Mouse (Mus musculus) neural tube, embryonic 13.5 days (tissue): Measurements from ENCODE around the gene Irs1. TPM values are rescaled to one million over a fixed set of nuclear protein-coding genes. Genes with fewer than 3 reads are reported as not detected.

Experiments
- ATAC-seq: fragments of 200-750 bp; cut with Nextera tagmentation; 2 replicates; pipeline ENCODE4 v1.8.0; 2017; ENCODE audit warnings: low read depth, mild to moderate bottlenecking, moderate TSS enrichment, moderate library complexity
- H3K27ac ChIP-seq: fragments of 300-500 bp; sonication (generic); replicated peaks from 2 replicates; pipeline ENCODE4 v1.5.1; 2015; ENCODE audit warnings: moderate library complexity, mild to moderate bottlenecking, inconsistent platforms
- H3K27me3 ChIP-seq: fragments of 300-500 bp; sonication (generic); 2 replicates; pipeline ENCODE4 v1.6.1; 2015; ENCODE audit warnings: mild to moderate bottlenecking, inconsistent platforms
- H3K36me3 ChIP-seq: fragments of 300-500 bp; sonication (generic); 2 replicates; pipeline ENCODE4 v1.6.1; 2015; ENCODE audit warnings: mild to moderate bottlenecking, inconsistent platforms
- H3K4me1 ChIP-seq: fragments of 300-500 bp; sonication (generic); replicated peaks from 2 replicates; pipeline ENCODE4 v1.6.1; 2015; ENCODE audit warnings: inconsistent platforms
- H3K4me2 ChIP-seq: fragments of 300-500 bp; sonication (generic); 2 replicates; pipeline ENCODE4 v1.6.1; 2015; ENCODE audit warnings: inconsistent platforms, mild to moderate bottlenecking, moderate library complexity
- H3K4me3 ChIP-seq: fragments of 300-500 bp; sonication (generic); 2 replicates; pipeline ENCODE4 v1.5.1; 2015; ENCODE audit warnings: mild to moderate bottlenecking, inconsistent platforms
- H3K9ac ChIP-seq: fragments of 300-500 bp; sonication (generic); 2 replicates; pipeline ENCODE4 v1.6.1; 2015; ENCODE audit warnings: moderate library complexity, mild to moderate bottlenecking, inconsistent platforms
- H3K9me3 ChIP-seq: fragments of 300-500 bp; sonication (generic); 2 replicates; pipeline ENCODE4 v1.6.1; 2016; ENCODE audit warnings: inconsistent platforms
- WGBS: fragments of 180-500 bp; shearing (Covaris S2); methylation state at CpG from one replicate; pipeline ENCODE4 v1.1.7; 2015; 5-methylcytosine and 5-hydroxymethylcytosine counted together
- polyA plus RNA-seq: library from polyadenylated mRNA; unstranded; fragments of >200 nt; fragmentation: Nextera tagmentation; extraction: Ambion mirVana; gene quantifications from 2 replicates; pipeline ENCODE4 v1.2.1, GENCODE M21; 2015

Irs1 gene
- polyA plus RNA-seq, 1 experiment from 2014 or later: 7.1 TPM

GRCm38 (mm10) chr1:82287776-82288325 is 3.4 kb downstream of the Irs1 start:
- peak overlapping the region; percentile 85 for H3K4me2 ChIP-seq
- peaks cover 73% of the 10 kb centered on the region for H3K4me1 ChIP-seq
- no peaks in the 10 kb centered on the region for H3K27me3 ChIP-seq
- H3K27ac ChIP-seq: peak overlapping the region; percentile 64; the same call in 1 of the 2 replicates
- H3K4me3 ChIP-seq: peak overlapping the region; percentile 69
- H3K36me3 ChIP-seq: peaks cover 15% of the 10 kb centered on the region
- 85% methylated on average over 16 of the region's 16 CpGs for WGBS
- H3K9ac ChIP-seq: peak overlapping the region; percentile 76
- ATAC-seq: no peak
- no peaks in the 10 kb centered on the region for H3K9me3 ChIP-seq

- peak overlapping the region; percentile 85 for H3K4me2 ChIP-seq
- H3K27me3 ChIP-seq: no peaks in the 10 kb centered on the region
- peaks cover 74% of the 10 kb centered on the region for H3K4me1 ChIP-seq
- no peaks in the 10 kb centered on the region for H3K9me3 ChIP-seq
- H3K27ac ChIP-seq: peak overlapping the region; percentile 64
- no peak for ATAC-seq
- WGBS: 58% methylated on average over 22 of the region's 22 CpGs
- peak overlapping the region; percentile 76 for H3K9ac ChIP-seq
- H3K36me3 ChIP-seq: peaks cover 15% of the 10 kb centered on the region
- H3K4me3 ChIP-seq: peak overlapping the region; percentile 69
These were observed 4.0 kb downstream of the Irs1 start for GRCm38 (mm10) chr1:82287052-82287775.

- ATAC-seq: no peak
- H3K27me3 ChIP-seq: no peaks in the 10 kb centered on the region
- no peaks in the 10 kb centered on the region for H3K9me3 ChIP-seq
- H3K9ac ChIP-seq: peak overlapping the region; percentile 76
- H3K4me3 ChIP-seq: peak overlapping the region; percentile 69
- H3K36me3 ChIP-seq: peaks cover 15% of the 10 kb centered on the region
- H3K4me1 ChIP-seq: peaks cover 76% of the 10 kb centered on the region
- 12% methylated on average over 15 of the region's 15 CpGs for WGBS
- peak overlapping the region; percentile 64 for H3K27ac ChIP-seq
- H3K4me2 ChIP-seq: peak overlapping the region; percentile 85
These were observed 4.8 kb downstream of the Irs1 start for GRCm38 (mm10) chr1:82286190-82287051.

DNA sequence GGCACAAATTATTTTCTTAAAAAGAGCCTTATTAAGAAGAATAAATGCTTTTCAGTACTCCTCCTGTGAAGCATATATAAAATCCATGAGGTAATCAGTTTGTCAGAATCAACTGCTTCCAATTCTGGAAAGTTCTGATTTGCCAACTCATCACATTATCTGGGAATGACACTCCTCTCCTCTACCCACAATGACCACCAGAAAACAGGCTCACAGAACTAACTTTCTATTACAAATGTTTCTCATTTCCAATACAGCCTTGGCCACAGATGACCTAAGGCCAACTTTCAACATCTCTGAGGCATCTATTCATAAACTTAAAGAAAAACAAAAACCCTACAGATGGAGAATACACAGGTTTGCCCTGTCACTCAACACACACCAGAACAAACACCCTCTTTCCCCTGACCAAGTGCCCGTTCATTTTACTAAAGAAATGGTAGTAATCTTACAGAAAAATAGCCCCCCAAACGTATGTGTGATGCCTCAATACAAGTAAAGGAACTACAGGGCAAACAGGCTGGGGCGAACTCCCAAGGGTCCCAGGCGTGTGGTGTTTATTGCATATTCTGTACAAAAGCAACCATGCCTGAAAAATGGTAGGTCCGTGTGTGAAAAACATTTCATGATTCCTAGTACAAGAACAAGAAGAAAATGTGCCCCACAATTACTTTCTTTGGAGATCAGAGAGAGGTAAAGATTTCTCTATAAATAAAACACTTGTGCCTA is 5.6 kb downstream of the Irs1 start:
- Histone ChIP-seq H3K9ac (peak overlapping the region; percentile 76), H3K9me3 (no peaks in the 10 kb centered on the region), H3K27me3 (no peaks in the 10 kb centered on the region), H3K4me1 (peaks cover 77% of the 10 kb centered on the region), H3K36me3 (peaks cover 15% of the 10 kb centered on the region), H3K27ac (peak overlapping the region; percentile 64), H3K4me2 (peak overlapping the region; percentile 85), H3K4me3 (peak overlapping the region; percentile 69)
- no peak for ATAC-seq
- 6% methylated on average over 5 of the region's 5 CpGs for WGBS

DNA sequence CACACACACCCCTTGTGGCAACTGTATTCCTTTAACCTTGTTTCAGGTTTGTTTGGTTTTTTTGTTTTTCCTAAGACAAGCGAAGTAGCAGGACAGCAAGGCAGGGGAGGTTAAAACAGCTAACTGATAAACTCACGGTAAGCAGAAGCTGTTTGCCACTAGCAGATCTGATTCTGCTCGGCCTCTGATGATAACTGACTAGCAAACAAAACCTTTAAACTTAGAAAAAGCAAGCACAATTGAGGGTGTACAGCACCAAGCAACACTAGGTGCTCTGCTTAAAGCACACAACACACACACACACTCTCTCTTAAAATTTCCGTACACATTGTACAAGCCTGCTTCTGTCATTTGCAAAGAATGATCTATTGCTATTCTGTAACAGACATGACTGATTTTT is 6.8 kb downstream of the Irs1 start:
- WGBS: 19% methylated on average over 4 of the region's 4 CpGs
- Histone ChIP-seq H3K4me1 (peaks cover 71% of the 10 kb centered on the region), H3K27me3 (no peaks in the 10 kb centered on the region), H3K4me2 (peak overlapping the region; percentile 85), H3K27ac (peak overlapping the region; percentile 95), H3K9ac (peak overlapping the region; percentile 76), H3K36me3 (peaks cover 15% of the 10 kb centered on the region), H3K4me3 (peak overlapping the region; percentile 69), H3K9me3 (no peaks in the 10 kb centered on the region)
- no peak for ATAC-seq

GRCm38 (mm10) chr1:82283901-82284301 is 7.3 kb downstream of the Irs1 start:
- Histone ChIP-seq H3K4me2 (peak overlapping the region; percentile 85), H3K27ac (peak overlapping the region; percentile 95), H3K4me3 (peak overlapping the region; percentile 69), H3K27me3 (no peaks in the 10 kb centered on the region), H3K36me3 (peaks cover 15% of the 10 kb centered on the region), H3K9me3 (no peaks in the 10 kb centered on the region), H3K9ac (peak overlapping the region; percentile 76), H3K4me1 (peaks cover 66% of the 10 kb centered on the region)
- 0% methylated on average over 1 of the region's 1 CpGs for WGBS
- ATAC-seq: 0 out of 2 replicates have a peak, but pooled peaks have one; percentile 11

- peak overlapping the region; percentile 69 for H3K4me3 ChIP-seq
- peak overlapping the region; percentile 95 for H3K27ac ChIP-seq
- peak overlapping the region; percentile 85 for H3K4me2 ChIP-seq
- H3K4me1 ChIP-seq: peaks cover 63% of the 10 kb centered on the region
- WGBS: under 1% methylated on average over 35 of the region's 35 CpGs
- no peaks in the 10 kb centered on the region for H3K27me3 ChIP-seq
- no peaks in the 10 kb centered on the region for H3K9me3 ChIP-seq
- peaks cover 11% of the 10 kb centered on the region for H3K36me3 ChIP-seq
- peak overlapping the region; percentile 76 for H3K9ac ChIP-seq
- peak; percentile 98 for ATAC-seq
These were observed 8.1 kb downstream of the Irs1 start for GRCm38 (mm10) chr1:82282992-82283611.

- H3K4me2 ChIP-seq: peak overlapping the region; percentile 85
- WGBS: 88% methylated on average over 6 of the region's 6 CpGs
- H3K9me3 ChIP-seq: no peaks in the 10 kb centered on the region
- no peaks in the 10 kb centered on the region for H3K27me3 ChIP-seq
- H3K27ac ChIP-seq: no peak overlapping the region
- peaks cover 50% of the 10 kb centered on the region for H3K4me1 ChIP-seq
- no peak overlapping the region for H3K9ac ChIP-seq
- H3K4me3 ChIP-seq: no peak overlapping the region
- ATAC-seq: no peak
- H3K36me3 ChIP-seq: peaks cover 17% of the 10 kb centered on the region
These were observed 9.4 kb downstream of the Irs1 start for GRCm38 (mm10) chr1:82281823-82282222.

GRCm38 (mm10) chr1:82279768-82280167 is 11.4 kb downstream of the Irs1 start:
- no peak overlapping the region for H3K27ac ChIP-seq
- H3K4me1 ChIP-seq: peaks cover 35% of the 10 kb centered on the region
- WGBS: 91% methylated on average over 1 of the region's 1 CpGs
- ATAC-seq: no peak
- H3K4me2 ChIP-seq: no peak overlapping the region
- peaks cover 21% of the 10 kb centered on the region for H3K36me3 ChIP-seq
- H3K9ac ChIP-seq: no peak overlapping the region
- no peaks in the 10 kb centered on the region for H3K9me3 ChIP-seq
- H3K4me3 ChIP-seq: no peak overlapping the region
- no peaks in the 10 kb centered on the region for H3K27me3 ChIP-seq

GRCm38 (mm10) chr1:82274361-82274760 is 16.9 kb downstream of the Irs1 start:
- 4% methylated on average over 1 of the region's 1 CpGs for WGBS
- H3K27ac ChIP-seq: no peak overlapping the region
- no peak overlapping the region for H3K4me2 ChIP-seq
- H3K9ac ChIP-seq: no peak overlapping the region
- peaks cover 21% of the 10 kb centered on the region for H3K36me3 ChIP-seq
- no peaks in the 10 kb centered on the region for H3K9me3 ChIP-seq
- H3K4me3 ChIP-seq: no peak overlapping the region
- H3K27me3 ChIP-seq: no peaks in the 10 kb centered on the region
- H3K4me1 ChIP-seq: peaks cover 24% of the 10 kb centered on the region
- no peak for ATAC-seq

DNA sequence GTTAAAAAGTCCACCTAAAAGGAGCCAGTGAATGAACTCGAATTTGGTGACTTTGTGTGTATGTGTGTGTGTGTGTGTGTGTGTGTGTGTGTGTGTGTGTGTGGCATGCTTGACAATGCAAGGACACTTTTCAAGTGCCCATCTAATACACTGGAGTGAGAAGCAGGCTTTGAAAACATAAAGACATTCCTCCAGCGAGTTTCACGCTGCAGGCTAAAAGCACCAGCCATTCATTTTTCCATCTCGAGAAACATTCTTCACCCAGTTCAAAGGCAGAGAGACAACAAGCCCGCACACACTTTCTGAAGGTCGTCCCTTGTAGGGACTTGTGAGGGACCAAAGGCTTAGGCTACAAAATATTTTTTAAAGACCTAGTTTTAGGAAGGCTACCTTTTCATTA is 17.7 kb downstream of the Irs1 start:
- H3K9ac ChIP-seq: no peak overlapping the region
- peaks cover 20% of the 10 kb centered on the region for H3K4me1 ChIP-seq
- 12% methylated on average over 6 of the region's 6 CpGs for WGBS
- no peak overlapping the region for H3K4me3 ChIP-seq
- peaks cover 19% of the 10 kb centered on the region for H3K36me3 ChIP-seq
- no peak overlapping the region for H3K4me2 ChIP-seq
- no peak overlapping the region for H3K27ac ChIP-seq
- no peak for ATAC-seq
- no peaks in the 10 kb centered on the region for H3K27me3 ChIP-seq
- H3K9me3 ChIP-seq: no peaks in the 10 kb centered on the region
